Mouse (Mus musculus) E14TG2a.4 (cell line): ENCODE measurements at regions not wholly inside any gene's neighbourhood (a gene's known extent, or its start where the extent isn't known, plus 50 kb on each side); places are given as distances from the start of the nearest gene placed in this dataset.

Experiments used
- CTCF ChIP-seq: conservative IDR thresholded peaks from 2 replicates; pipeline ENCODE4 v1.5.1; 2014; ENCODE audit warnings: low read length
- POU5F1 ChIP-seq: IDR thresholded peaks from 2 replicates; pipeline ENCODE4 v1.6.1; 2014; ENCODE audit warnings: low read length, borderline replicate concordance

- TF ChIP-seq POU5F1 (no peak), CTCF (no peak)
Observed at GRCm38 (mm10) chrX:103563531-103564246, 66.7 kb upstream of the Zcchc13 start.
